Mouse (Mus musculus): ENCODE results near the gene Actl6a.

The Actl6a gene

GRCm38 (mm10) chr3:32749820-32750579, 43.9 kb downstream of the Actl6a start:
- ATAC-seq (ENCODE audit: low TSS enrichment): no peak

- no peak for ATAC-seq (ENCODE audit: low TSS enrichment)
These were observed 48.4 kb downstream of the Actl6a start for GRCm38 (mm10) chr3:32754384-32754915.

- no peak for ATAC-seq (ENCODE audit: low TSS enrichment)
These were observed 53.1 kb downstream of the Actl6a start for GRCm38 (mm10) chr3:32759212-32759611.

- ATAC-seq (ENCODE audit: low TSS enrichment): no peak
These were observed 56.9 kb downstream of the Actl6a start for GRCm38 (mm10) chr3:32762962-32763361.

GRCm38 (mm10) chr3:32763902-32764301, 57.8 kb downstream of the Actl6a start:
- no peak for ATAC-seq (ENCODE audit: low TSS enrichment)

GRCm38 (mm10) chr3:32770781-32771180, 64.7 kb downstream of the Actl6a start:
- ATAC-seq (ENCODE audit: low TSS enrichment): no peak
